29 mouse cellular contexts compared by ENCODE assay signal in genomic region chr11:98685642-98686041, GRCm38 (mm10). TPM values are rescaled to one million over a fixed set of nuclear protein-coding genes. Genes with fewer than 3 reads are reported as not detected.
"Had no signal": no experiment of that assay in that cellular context is flagged by ENCODE, and none has a peak within 500 bp of the region (broad histone marks: within the 10 kb centered on the region; RNA-seq: fewer than 3 reads in every experiment).

No protein-coding gene starts in this region.

- H3K27ac ChIP-seq: hindbrain, postnatal 0 days; left cerebral cortex, adult 2 months; liver, embryonic 14.5 days; macrophage; midbrain, embryonic 12.5 days; midbrain, embryonic 15.5 days; neural tube, embryonic 12.5 days; neural tube, embryonic 15.5 days; stomach, postnatal 0 days had no signal

- DNase-seq: layer of hippocampus, postnatal 36 days; liver, postnatal 0 days; lung, embryonic 14.5 days; right cerebral cortex, adult 18-20 months; right cerebral cortex, postnatal 14 days; right cerebral cortex, postnatal 4 days; thymus, adult 2 months; thymus, postnatal 14 days; thymus, postnatal 4 days had no signal

- H3K4me2 ChIP-seq: lung, embryonic 14.5 days; midbrain, embryonic 12.5 days; midbrain, embryonic 15.5 days; neural tube, embryonic 12.5 days; neural tube, embryonic 15.5 days had no signal

- H3K9me3 ChIP-seq: midbrain, embryonic 12.5 days; midbrain, embryonic 15.5 days; neural tube, embryonic 12.5 days; neural tube, embryonic 15.5 days had no signal

- ATAC-seq: hindbrain, postnatal 0 days; inflammation-experienced regulatory T-cells, adult 6 months; intestine, embryonic 16.5 days; liver, postnatal 0 days; lung, postnatal 0 days; midbrain, embryonic 15.5 days had no signal

- H3K9ac ChIP-seq: liver, embryonic 14.5 days; liver, postnatal 0 days; lung, embryonic 14.5 days; midbrain, embryonic 12.5 days; midbrain, embryonic 15.5 days; neural tube, embryonic 12.5 days; neural tube, embryonic 15.5 days had no signal

- H3K4me3 ChIP-seq: left cerebral cortex, adult 2 months; midbrain, embryonic 12.5 days; midbrain, embryonic 15.5 days; neural tube, embryonic 12.5 days; neural tube, embryonic 15.5 days had no signal

- H3K27me3 ChIP-seq: midbrain, embryonic 12.5 days; midbrain, embryonic 15.5 days; neural tube, embryonic 12.5 days; neural tube, embryonic 15.5 days had no signal

RNA-seq across cellular contexts. Expression of gene Csf3, which starts 15.4 kb away (rescaled TPM):
- total RNA-seq: hindbrain, postnatal 0 days; layer of hippocampus, adult 8-10 months; layer of hippocampus, postnatal 10 days; layer of hippocampus, postnatal 36 days; left cerebral cortex, adult 2 months; left cerebral cortex, postnatal 10 days; left cerebral cortex, postnatal 36 days; megakaryocyte, adult 5-6 weeks had no signal
- polyA plus RNA-seq: hindbrain, postnatal 0 days; inflammation-experienced regulatory T-cells, adult 6 months; intestine, embryonic 16.5 days; liver, embryonic 14.5 days; liver, postnatal 0 days; lung, embryonic 14.5 days; lung, postnatal 0 days; macrophage; midbrain, embryonic 12.5 days; midbrain, embryonic 15.5 days; neural tube, embryonic 12.5 days; neural tube, embryonic 15.5 days; stomach, embryonic 14.5 days had no signal

RNA-seq across cellular contexts. Expression of gene Gsdma, which starts 21.5 kb away (rescaled TPM):
- total RNA-seq: hindbrain, postnatal 0 days; layer of hippocampus, postnatal 10 days; layer of hippocampus, postnatal 36 days; left cerebral cortex, adult 2 months; left cerebral cortex, postnatal 36 days had no signal
- polyA plus RNA-seq: inflammation-experienced regulatory T-cells, adult 6 months; liver, postnatal 0 days; lung, embryonic 14.5 days; lung, postnatal 0 days; macrophage; midbrain, embryonic 12.5 days; midbrain, embryonic 15.5 days; neural tube, embryonic 12.5 days had no signal

RNA-seq across cellular contexts. Expression of gene Gsdma2, which starts 39.1 kb away (rescaled TPM):
- total RNA-seq: hindbrain, postnatal 0 days; layer of hippocampus, adult 8-10 months; layer of hippocampus, postnatal 10 days; layer of hippocampus, postnatal 36 days; left cerebral cortex, adult 2 months; left cerebral cortex, postnatal 10 days; left cerebral cortex, postnatal 36 days; megakaryocyte, adult 5-6 weeks had no signal
- polyA plus RNA-seq: hindbrain, postnatal 0 days; inflammation-experienced regulatory T-cells, adult 6 months; limb, embryonic 11.5 days; limb, embryonic 14.5 days; liver, embryonic 14.5 days; liver, postnatal 0 days; lung, embryonic 14.5 days; lung, postnatal 0 days; macrophage; midbrain, embryonic 12.5 days; midbrain, embryonic 15.5 days; neural tube, embryonic 12.5 days; stomach, embryonic 14.5 days had no signal
